Mouse (Mus musculus) liver, adult (tissue): Measurements from ENCODE around the gene Tppp3.

Experiments used
- GATA4 ChIP-seq: IDR thresholded peaks from 2 replicates; pipeline ENCODE4 v1.6.1; 2014; ENCODE audit warnings: mild to moderate bottlenecking, low read length; ENCODE audit not compliant: insufficient replicate concordance

The Tppp3 gene

GRCm38 (mm10) chr8:105471314-105472015 lies at the start of gene Tppp3:
Tppp3 (minus strand) TSS chr8:105471526.
- peak; percentile 55; the same call in 1 of the 2 replicates for TF ChIP-seq GATA4

GRCm38 (mm10) chr8:105521061-105521460 lies 49.7 kb upstream of the Tppp3 start:
- TF ChIP-seq GATA4: no peak

- no peak for TF ChIP-seq GATA4
Measured at GRCm38 (mm10) chr8:105520521-105520920, 49.2 kb upstream of the Tppp3 start.

- no peak for TF ChIP-seq GATA4
Measured at GRCm38 (mm10) chr8:105519591-105519990, 48.3 kb upstream of the Tppp3 start.

- no peak for TF ChIP-seq GATA4
Measured at GRCm38 (mm10) chr8:105518436-105519313, 47.3 kb upstream of the Tppp3 start, which contains the start of gene Hsd11b2. Hsd11b2 (plus strand) TSS chr8:105518755.

GRCm38 (mm10) chr8:105517346-105517745 lies 46.0 kb upstream of the Tppp3 start:
- TF ChIP-seq GATA4: no peak

GRCm38 (mm10) chr8:105516018-105516645 lies 44.8 kb upstream of the Tppp3 start:
- TF ChIP-seq GATA4: no peak

- no peak for TF ChIP-seq GATA4
Measured at GRCm38 (mm10) chr8:105514656-105515055, 43.3 kb upstream of the Tppp3 start.

- no peak for TF ChIP-seq GATA4
Measured at GRCm38 (mm10) chr8:105514194-105514593, 42.9 kb upstream of the Tppp3 start.

- TF ChIP-seq GATA4: no peak
Measured at GRCm38 (mm10) chr8:105509997-105510735, 38.8 kb upstream of the Tppp3 start.

GRCm38 (mm10) chr8:105508758-105509157 lies 37.4 kb upstream of the Tppp3 start:
- no peak for TF ChIP-seq GATA4

- TF ChIP-seq GATA4: no peak
Measured at GRCm38 (mm10) chr8:105506977-105507376, 35.7 kb upstream of the Tppp3 start.

GRCm38 (mm10) chr8:105504617-105505016 lies 33.3 kb upstream of the Tppp3 start:
- no peak for TF ChIP-seq GATA4

- TF ChIP-seq GATA4: no peak
Measured at GRCm38 (mm10) chr8:105499787-105500186, 28.5 kb upstream of the Tppp3 start.
